Mouse (Mus musculus): ENCODE results near the gene Gse1.

- TF ChIP-seq USF1 (IDR thresholded peaks at IDR 0.05; ENCODE audit: low read depth, low read length) (no peak), POLR2A (IDR thresholded peaks at IDR 0.05; ENCODE audit: control insufficient read depth in 1 of 2, insufficient read depth in 1 of 2, low read depth in 1 of 2, low read length in 2 of 2, poor library complexity in 1 of 2) (no peak), ZKSCAN1 (IDR thresholded peaks at IDR 0.05; ENCODE audit: low read depth, low read length) (no peak), MXI1 (IDR thresholded peaks at IDR 0.05; ENCODE audit: low read depth, low read length) (no peak), POLR2AphosphoS2 (IDR thresholded peaks at IDR 0.05; ENCODE audit: low read length) (no peak)
These were observed 2.7 kb downstream of the Gse1 start for GRCm38 (mm10) chr8:120230715-120231614.

All from MEL (cell line).